Mouse (Mus musculus) lung, postnatal 25 days (tissue): ENCODE results near the gene Prss32.

Experiments
- DNase-seq: peaks from one replicate; pipeline ENCODE4 v3.0.0; 2022; ENCODE audit warnings: low spot score

Gene Prss32

DNA sequence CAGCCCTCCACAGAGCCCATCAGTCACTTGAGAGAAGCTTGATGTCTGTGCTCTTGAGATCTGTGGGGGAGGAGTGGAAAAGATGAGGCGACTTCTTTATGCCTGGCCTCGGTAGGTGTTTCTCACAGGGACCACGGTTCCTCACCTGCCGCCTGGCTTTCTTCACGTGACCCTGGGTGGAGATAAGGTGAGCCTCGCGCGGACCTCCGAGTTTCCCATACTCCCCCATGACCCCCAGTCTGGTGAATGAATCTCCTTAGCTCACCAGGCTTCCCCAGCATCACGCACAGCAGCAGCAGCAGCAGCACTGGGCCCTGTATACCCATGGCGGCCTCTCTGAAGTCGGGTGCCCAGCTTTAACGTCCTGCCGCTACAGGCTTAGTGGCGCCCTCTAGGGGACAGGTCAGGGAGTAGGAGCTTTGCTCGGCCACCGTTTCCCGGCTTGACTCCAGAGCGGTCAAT, at the start of gene Prss32, which contains the start of gene Prss41:
TSS of gene Prss32 (plus strand) at position 44 of the 462 bp plus-strand sequence.
TSS of gene Prss41 (minus strand) at position 361 of the 462 bp plus-strand sequence.
- peak; percentile 58 for DNase-seq

DNA sequence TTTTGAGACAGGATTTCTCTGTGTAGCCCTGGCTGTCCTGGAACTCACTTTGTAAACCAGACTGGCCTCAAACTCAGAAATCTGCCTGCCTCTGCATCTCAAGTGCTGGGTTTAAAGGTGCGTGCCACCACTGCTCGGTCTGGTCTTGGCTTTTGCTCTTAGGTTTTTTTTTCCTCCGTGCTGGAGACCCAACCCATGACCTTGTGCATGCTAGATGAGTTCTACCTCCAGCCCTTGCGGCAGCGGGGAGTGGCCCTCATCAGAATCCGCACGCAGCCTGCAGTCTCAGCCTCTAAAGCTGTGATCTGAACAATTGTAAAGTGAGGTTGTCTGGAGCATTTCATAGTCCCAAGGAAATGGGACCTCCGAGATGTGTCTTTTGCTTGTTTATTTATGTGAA, 48.3 kb upstream of the Prss32 start:
- no peak for DNase-seq

DNA sequence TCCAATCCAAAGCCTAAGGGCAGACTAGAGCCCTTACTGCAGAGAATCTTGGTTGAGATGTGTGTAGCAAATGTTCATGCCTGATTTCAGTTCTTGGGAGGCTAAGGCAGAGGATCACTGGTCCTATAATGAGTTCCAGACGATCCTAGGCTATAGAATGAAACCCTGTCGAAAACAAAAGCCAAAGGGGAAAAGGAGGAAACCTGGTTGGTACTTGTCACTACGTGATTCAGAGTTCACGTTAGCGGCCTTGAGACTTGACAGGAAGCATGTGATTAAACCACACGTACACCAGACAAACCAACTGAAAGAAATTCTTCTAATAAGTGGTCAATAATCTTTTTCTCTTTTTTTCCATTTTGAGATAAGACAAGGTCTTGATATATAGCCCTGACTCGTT, 46.3 kb upstream of the Prss32 start:
- DNase-seq, result no peak

- DNase-seq, result no peak
These were observed 42.0 kb upstream of the Prss32 start for GRCm38 (mm10) chr17:23801627-23802026.

DNA sequence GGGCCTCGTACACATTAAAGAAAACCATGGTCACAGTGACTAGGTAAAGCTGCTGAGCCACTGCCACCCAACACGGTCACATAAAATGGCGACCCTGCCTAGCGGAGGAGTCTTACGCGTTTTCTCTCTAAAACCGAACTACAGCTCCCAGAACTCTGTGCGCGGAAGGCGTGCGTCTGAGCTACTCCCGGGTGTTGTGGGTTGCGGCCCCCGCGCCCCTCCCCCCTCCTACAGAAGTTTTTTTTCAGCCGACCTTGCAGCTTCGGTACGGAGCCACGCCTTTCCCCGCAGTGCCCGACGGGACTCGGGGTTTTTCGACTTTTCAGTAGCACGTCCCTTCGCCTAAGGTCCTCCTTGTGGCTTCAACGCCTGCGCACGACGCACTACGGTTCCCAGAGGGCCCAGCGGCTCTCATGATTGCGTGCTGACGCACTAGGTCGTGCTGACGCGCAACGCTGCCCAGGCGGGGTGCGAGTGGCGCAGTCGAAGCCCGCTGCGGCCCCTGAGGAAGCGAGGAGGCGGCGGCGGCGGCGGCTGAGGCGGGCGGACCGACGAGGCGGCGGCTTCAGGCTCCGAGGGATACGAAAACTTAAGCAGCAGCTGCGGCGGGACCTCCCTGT, 40.8 kb upstream of the Prss32 start:
- DNase-seq, result peak; percentile 99

DNA sequence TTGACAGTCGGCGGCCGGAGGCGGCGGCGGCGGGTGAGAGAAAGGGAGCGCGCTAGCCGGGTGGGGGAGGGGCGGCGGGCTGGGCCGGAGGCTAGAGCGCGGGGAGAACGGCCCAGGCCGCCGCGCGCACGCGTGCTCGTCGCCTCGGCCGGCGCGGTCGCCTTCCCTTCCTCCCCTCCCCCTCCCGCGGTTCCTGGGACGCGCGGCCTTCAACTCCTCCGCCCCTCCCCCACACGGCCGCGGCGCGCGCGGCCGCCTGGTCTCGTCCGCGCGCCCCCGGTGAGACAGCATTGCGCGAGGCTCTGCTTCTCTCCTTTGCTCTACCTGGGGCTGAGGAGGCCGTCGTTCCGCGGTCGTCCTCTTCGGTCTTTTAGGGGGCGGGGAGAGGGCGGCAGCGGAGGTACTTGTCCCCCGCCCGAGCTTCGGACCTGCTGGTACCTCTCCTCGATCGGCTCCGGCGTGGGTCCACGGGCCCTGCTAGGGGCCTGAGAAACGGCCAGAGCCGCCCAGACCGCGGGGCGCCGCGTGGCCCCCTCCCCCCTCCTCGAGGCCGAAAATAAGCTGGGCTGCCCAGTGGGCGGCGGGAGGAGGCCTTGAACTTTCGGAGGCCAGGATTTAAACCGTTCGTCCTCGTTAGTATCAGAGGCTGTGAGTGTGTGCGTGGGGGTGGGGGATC, 40.2 kb upstream of the Prss32 start:
- DNase-seq, result peak; percentile 74

DNA sequence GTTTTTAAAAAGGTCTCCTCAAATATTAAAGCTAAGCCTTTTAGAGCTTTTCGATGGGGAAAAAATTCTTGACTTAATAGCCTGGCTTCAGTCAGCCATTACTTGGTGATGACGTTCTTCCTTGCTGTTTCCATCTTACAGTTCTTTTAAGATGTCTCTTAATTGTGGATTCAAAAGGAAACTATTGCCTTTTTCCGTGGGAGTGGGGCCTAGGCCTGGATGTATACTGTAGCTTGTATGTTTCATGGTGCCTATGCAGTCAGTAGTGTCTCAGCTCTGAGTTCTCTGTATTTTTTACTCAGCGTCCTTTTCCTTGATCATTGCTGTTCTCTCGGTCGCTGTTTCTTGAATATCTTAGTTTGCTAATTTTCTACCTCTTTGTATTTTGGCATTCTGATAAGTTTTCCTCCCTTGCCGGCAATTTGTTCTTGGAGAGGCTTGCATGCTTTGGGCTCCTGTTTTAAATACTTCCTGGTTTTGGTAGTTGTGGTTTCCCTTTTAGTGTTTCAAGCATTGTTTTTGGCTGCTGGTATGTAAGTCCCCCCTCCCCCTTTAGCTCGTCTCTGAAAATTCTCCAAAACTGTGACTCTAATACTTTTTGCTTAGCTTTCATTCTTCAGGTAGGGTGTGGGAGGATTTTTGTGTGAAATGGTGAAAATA, 39.1 kb upstream of the Prss32 start:
- no peak for DNase-seq

DNA sequence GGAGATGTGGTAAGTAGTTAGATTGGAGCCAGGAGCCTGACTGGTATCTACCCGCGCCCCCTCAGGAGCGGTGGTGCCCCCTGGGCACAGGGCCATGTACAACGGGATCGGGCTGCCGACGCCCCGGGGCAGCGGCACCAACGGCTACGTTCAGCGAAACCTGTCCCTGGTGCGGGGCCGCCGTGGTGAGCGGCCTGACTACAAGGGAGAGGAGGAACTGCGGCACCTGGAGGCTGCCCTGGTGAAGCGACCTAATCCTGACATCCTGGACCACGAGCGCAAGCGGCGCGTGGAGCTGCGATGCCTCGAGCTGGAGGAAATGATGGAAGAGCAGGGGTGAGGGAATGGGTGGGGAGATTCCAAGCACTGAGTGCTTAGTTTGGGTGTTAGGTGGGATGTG, 36.8 kb upstream of the Prss32 start:
- peak; percentile 36 for DNase-seq

DNA sequence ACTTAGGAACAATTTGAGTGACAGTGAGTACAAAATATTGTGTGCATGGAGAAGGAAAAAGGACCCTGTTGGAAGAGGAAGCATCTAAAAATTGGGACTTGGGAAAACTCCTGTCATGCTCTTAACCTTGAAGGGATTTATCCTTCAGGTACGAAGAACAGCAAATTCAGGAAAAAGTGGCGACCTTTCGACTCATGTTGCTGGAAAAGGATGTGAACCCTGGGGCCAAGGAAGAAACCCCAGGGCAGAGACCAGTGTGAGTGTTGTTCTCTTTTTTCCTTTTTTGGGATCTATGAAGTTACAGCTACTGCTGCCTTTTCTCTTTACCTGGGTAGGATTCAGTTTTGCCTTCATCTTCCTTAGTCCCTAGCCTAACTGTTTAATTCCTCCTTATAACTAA, 35.7 kb upstream of the Prss32 start:
- DNase-seq, result no peak

DNA sequence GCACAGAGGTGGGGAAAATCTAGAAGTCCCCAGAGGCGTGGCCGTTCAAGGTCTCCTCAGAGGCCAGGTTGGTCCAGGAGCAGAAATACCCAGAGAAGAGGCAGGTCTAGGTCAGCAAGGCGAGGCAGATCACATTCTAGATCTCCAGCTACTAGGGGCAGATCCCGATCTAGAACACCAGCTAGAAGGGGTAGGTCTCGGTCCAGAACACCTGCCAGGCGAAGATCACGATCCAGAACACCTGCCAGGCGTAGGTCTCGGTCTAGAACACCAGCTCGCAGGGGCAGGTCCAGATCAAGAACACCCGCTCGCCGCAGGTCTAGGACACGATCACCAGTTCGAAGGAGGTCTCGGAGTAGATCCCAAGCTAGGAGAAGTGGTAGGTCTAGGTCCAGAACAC, 28.0 kb upstream of the Prss32 start:
- DNase-seq, result no peak

- no peak for DNase-seq
These were observed 25.1 kb upstream of the Prss32 start for GRCm38 (mm10) chr17:23818579-23818978.

DNA sequence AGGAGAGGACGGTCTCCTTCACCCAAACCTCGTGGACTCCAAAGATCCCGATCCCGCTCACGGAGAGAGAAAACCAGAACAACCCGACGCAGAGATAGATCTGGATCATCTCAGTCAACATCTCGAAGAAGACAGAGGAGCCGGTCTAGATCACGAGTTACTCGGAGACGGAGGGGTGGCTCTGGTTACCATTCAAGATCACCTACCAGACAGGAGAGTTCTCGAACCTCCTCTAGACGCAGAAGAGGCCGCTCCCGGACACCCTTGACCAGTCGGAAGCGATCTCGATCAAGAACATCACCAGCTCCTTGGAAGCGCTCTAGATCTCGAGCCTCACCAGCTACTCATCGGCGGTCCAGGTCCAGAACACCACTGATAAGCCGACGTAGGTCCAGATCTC, 24.4 kb upstream of the Prss32 start:
- DNase-seq, result no peak

DNA sequence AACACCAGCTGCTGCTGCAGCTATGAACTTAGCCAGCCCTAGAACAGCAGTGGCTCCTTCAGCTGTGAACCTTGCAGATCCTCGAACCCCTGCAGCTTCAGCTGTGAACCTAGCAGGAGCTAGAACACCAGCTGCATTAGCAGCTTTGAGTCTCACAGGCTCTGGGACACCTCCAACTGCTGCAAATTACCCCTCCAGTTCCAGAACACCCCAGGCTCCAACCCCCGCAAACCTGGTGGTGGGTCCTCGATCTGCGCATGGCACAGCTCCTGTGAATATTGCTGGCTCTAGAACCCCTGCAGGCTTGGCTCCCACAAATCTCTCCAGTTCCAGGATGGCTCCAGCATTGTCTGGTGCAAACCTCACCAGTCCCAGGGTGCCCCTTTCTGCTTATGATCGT, 22.9 kb upstream of the Prss32 start:
- DNase-seq, result no peak

DNA sequence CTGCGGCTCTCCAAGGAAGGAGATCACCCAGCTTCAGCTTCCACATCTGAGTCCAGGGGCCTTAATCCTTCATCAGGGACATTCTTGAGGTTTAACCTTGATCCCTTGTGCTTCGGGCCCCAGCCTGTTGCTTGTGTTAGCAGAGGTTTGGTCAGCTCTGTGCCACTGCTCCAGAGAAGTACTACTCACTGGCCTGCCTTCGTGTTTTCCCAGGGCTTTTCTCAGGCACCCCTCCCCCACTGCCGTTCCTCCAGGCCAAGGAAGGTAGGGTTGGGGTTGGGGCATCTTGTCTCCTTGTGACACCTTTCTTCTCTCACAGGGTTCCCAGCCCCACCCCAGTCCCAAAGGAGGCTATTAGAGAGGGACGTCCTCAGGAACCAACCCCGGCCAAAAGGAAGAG, 21.6 kb upstream of the Prss32 start:
- no peak for DNase-seq

- no peak for DNase-seq
These were observed 20.6 kb upstream of the Prss32 start for GRCm38 (mm10) chr17:23823018-23823417.

DNA sequence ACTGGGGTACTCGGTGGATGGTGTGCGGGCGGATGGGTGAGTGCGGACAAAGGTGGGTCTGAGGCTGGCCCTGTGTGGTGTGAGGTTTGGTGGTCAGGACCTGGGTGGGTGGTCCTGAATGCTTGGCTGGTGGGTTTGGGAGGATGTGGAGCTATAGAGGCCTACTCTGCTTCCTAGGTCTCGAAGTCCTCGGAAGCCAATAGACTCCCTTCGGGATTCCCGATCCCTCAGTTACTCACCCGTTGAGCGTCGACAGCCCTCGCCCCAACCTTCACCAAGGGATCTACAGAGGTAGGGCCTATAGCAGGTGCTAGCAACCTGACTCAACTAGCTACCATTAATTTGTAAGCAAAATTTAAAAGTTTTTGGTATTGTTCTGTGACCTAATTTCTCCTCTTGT, 20.0 kb upstream of the Prss32 start:
- DNase-seq, result no peak

DNA sequence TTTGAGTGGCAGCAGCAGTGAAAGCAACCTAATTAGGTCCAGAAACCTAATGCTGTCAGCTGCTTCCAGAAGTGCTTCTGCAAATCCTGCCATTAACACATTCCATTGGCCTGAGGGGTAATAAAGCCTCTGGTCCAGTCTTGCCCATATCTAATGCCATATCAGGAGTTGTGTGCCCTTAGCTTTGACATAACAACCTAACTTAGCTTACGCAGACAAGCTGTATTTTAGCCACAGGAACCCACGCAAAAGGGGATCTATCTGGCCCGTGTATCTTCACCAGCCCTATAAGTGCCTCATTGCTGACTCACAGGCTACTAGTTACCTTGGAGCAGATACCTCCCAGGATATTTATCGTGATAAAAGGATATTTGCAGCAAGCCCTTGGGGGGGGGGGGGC, 18.1 kb upstream of the Prss32 start:
- DNase-seq, result no peak

DNA sequence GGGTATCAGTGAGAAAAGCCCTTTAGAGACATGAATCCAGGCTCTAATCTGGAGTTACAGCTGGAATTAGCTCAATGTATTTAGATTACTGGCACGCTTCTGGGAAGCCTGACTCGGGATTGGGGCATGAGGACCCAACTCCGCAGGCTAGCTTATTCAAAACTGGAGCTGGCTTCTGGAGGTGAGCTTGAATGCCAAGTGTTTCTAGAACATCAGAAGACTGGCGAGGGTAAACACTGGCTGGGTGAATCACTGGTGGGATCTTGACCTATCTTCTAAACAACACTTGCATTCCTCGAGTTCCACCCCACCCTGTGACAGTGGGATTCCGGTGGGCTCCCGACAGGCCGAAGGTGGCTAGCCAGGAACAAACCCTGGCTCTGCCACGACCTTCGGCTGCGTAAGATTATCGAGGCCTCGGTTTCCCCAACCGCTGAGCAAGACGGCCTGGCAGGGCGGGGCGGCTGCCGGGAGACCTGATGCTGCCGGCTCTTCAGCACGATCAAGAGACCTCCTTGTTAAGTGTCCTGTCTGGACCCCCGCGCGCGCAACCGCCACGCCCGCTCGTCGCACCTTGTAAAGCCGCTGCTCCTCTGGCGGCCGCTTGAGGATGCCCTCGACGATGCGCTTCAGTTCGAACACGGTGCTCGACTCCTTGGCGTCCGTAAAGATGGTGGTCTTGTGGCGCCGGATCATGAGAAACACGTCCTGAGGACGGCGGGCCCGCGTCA, 15.2 kb upstream of the Prss32 start:
- DNase-seq, result peak; percentile 34

GRCm38 (mm10) chr17:23829064-23829619, 14.5 kb upstream of the Prss32 start, which contains the start of gene Elob:
Elob (minus strand) TSS chr17:23829136.
- peak; percentile 84 for DNase-seq

GRCm38 (mm10) chr17:23831201-23831600, 12.5 kb upstream of the Prss32 start:
- no peak for DNase-seq

- no peak for DNase-seq
These were observed 7.6 kb upstream of the Prss32 start, which contains the start of gene Prss33 for GRCm38 (mm10) chr17:23836006-23836575. Prss33 (minus strand) TSS chr17:23836056.

- DNase-seq, result peak; percentile 53
These were observed 2.5 kb upstream of the Prss32 start for GRCm38 (mm10) chr17:23841145-23841544.
